Mouse (Mus musculus) gastrocnemius, postnatal 4 days (tissue): Measurements from ENCODE around the gene Stag1. TPM values are rescaled to one million over a fixed set of nuclear protein-coding genes. Genes with fewer than 3 reads are reported as not detected.

Experiments used
- DNase-seq, 2 experiments: peaks; one replicate each; pipeline ENCODE4 v3.0.0; 2021 to 2022; ENCODE audit warnings: low spot score in 2 of 2, mixed read lengths in 2 of 2
- long read RNA-seq, 2 experiments: library from polyadenylated mRNA; stranded (forward); transcript quantifications; one replicate each; pipeline ENCODE4 v2.0.0; 2021
- total RNA-seq, 2 experiments: library from RNA; stranded (reverse); gene quantifications; 2 replicates each; pipeline ENCODE4 v1.2.3; 2021

The Stag1 gene
- 10 to 100 TPM; 59.5 to 67.5 TPM for total RNA-seq
- long read RNA-seq, experiment 1, full-length matches to known transcripts = 8 of 13 reads
- long read RNA-seq, experiment 1, partial matches to known transcripts = 1 of 13 reads
- long read RNA-seq, experiment 1, other reads (novel, unspliced or antisense) = 4 of 13 reads
- long read RNA-seq, experiment 2, full-length matches to known transcripts = 14 of 26 reads
- long read RNA-seq, experiment 2, partial matches to known transcripts = 3 of 26 reads
- long read RNA-seq, experiment 2, other reads (novel, unspliced or antisense) = 9 of 26 reads

- DNase-seq = no peak
These were observed at the start of gene Stag1 for GRCm38 (mm10) chr9:100597546-100597945. TSS of gene Stag1 (plus strand) at chr9:100597798.

GRCm38 (mm10) chr9:100548313-100548712 lies 49.3 kb upstream of the Stag1 start:
- no peak for DNase-seq

- no peak for DNase-seq
These were observed 41.9 kb upstream of the Stag1 start for GRCm38 (mm10) chr9:100555686-100556085.

- no peak for DNase-seq
These were observed 39.5 kb upstream of the Stag1 start for GRCm38 (mm10) chr9:100558023-100558573.

- no peak for DNase-seq
These were observed 38.6 kb upstream of the Stag1 start for GRCm38 (mm10) chr9:100558991-100559390.

- no peak for DNase-seq
These were observed 37.2 kb upstream of the Stag1 start for GRCm38 (mm10) chr9:100560251-100560890.

- DNase-seq = peak in 1 of 2 experiments; percentile 31
These were observed 27.6 kb upstream of the Stag1 start for GRCm38 (mm10) chr9:100569798-100570625.

GRCm38 (mm10) chr9:100570626-100571233 lies 26.9 kb upstream of the Stag1 start, which contains the start of gene Slc35g2:
TSS of gene Slc35g2 (minus strand) at chr9:100571090.
- peak in 1 of 2 experiments; percentile 30 for DNase-seq

- no peak for DNase-seq
These were observed 26.1 kb upstream of the Stag1 start for GRCm38 (mm10) chr9:100571511-100571910.

- DNase-seq = no peak
These were observed 24.3 kb upstream of the Stag1 start for GRCm38 (mm10) chr9:100573300-100573699.

GRCm38 (mm10) chr9:100573942-100574341 lies 23.7 kb upstream of the Stag1 start:
- DNase-seq = no peak

GRCm38 (mm10) chr9:100580196-100580740 lies 17.3 kb upstream of the Stag1 start:
- DNase-seq = no peak

GRCm38 (mm10) chr9:100581543-100582492 lies 15.8 kb upstream of the Stag1 start:
- peak in 1 of 2 experiments; percentile 16 for DNase-seq

GRCm38 (mm10) chr9:100582883-100583575 lies 14.6 kb upstream of the Stag1 start:
- no peak for DNase-seq

- DNase-seq = no peak
These were observed 13.6 kb upstream of the Stag1 start for GRCm38 (mm10) chr9:100584031-100584430.

GRCm38 (mm10) chr9:100590462-100590861 lies 7.1 kb upstream of the Stag1 start:
- DNase-seq = no peak

GRCm38 (mm10) chr9:100596317-100596716 lies 1.3 kb upstream of the Stag1 start:
- no peak for DNase-seq

GRCm38 (mm10) chr9:100599761-100600328 lies 2.2 kb downstream of the Stag1 start:
- no peak for DNase-seq

GRCm38 (mm10) chr9:100602130-100602529 lies 4.5 kb downstream of the Stag1 start:
- DNase-seq = no peak
